Mouse (Mus musculus) brain, embryonic 14.5 days (tissue): ENCODE results near the gene Slc38a3.

Source experiments
- CTCF ChIP-seq: fragments of 200-500 bp; IDR thresholded peaks from 2 replicates; pipeline ENCODE4 v1.5.1; 2012; ENCODE audit warnings: inconsistent platforms, mild to moderate bottlenecking, moderate library complexity, borderline replicate concordance; ENCODE audit not compliant: insufficient read depth, insufficient read length; ENCODE audit errors: extremely low read depth
- POLR2A ChIP-seq: fragments of 200-500 bp; IDR thresholded peaks from 2 replicates; pipeline ENCODE4 v1.6.1; 2012; ENCODE audit warnings: mild to moderate bottlenecking, inconsistent platforms, borderline replicate concordance; ENCODE audit not compliant: poor library complexity, insufficient read depth, insufficient read length, severe bottlenecking; ENCODE audit errors: extremely low read depth

- TF ChIP-seq CTCF (no peak), POLR2A (no peak)
These were observed 43.0 kb downstream of the Slc38a3 start for GRCm38 (mm10) chr9:107626158-107626843.
